Mouse (Mus musculus): ENCODE measurements at regions not wholly inside any gene's neighbourhood (a gene's known extent, or its start where the extent isn't known, plus 50 kb on each side); places are given as distances from the start of the nearest gene placed in this dataset.
A peak's percentile ranks its signal among the peaks of the same experiment; 100 is the strongest.

- peaks cover 18% of the 10 kb centered on the region for H3K4me1 ChIP-seq (ENCODE audit: control insufficient read depth, insufficient read depth, low read length)
- H3K27me3 ChIP-seq (ENCODE audit: control insufficient read depth, insufficient read depth, low read length): no peaks in the 10 kb centered on the region
- WGBS: 27% methylated on average over 12 of the region's 12 CpGs
- H3K9me3 ChIP-seq (replicated peaks; ENCODE audit: control insufficient read depth, low read length): no peaks in the 10 kb centered on the region
- peak overlapping the region; percentile 89 for H3K27ac ChIP-seq (ENCODE audit: low read length)
- H3K9ac ChIP-seq (ENCODE audit: low read length): peak overlapping the region; percentile 57
- no peak overlapping the region for H3K4me3 ChIP-seq (replicated peaks; ENCODE audit: low read length)
- no peaks in the 10 kb centered on the region for H3K36me3 ChIP-seq (ENCODE audit: control insufficient read depth, insufficient read depth, low read length)
- peak overlapping the region; percentile 25; the same call in 1 of the 2 replicates for H3K4me2 ChIP-seq (ENCODE audit: low read depth, low read length)
- ATAC-seq (ENCODE audit: insufficient read depth, low FRiP score): no peak
Measured at GRCm38 (mm10) chr12:70544326-70544725, 91.4 kb downstream of the Tmx1 start.

DNA sequence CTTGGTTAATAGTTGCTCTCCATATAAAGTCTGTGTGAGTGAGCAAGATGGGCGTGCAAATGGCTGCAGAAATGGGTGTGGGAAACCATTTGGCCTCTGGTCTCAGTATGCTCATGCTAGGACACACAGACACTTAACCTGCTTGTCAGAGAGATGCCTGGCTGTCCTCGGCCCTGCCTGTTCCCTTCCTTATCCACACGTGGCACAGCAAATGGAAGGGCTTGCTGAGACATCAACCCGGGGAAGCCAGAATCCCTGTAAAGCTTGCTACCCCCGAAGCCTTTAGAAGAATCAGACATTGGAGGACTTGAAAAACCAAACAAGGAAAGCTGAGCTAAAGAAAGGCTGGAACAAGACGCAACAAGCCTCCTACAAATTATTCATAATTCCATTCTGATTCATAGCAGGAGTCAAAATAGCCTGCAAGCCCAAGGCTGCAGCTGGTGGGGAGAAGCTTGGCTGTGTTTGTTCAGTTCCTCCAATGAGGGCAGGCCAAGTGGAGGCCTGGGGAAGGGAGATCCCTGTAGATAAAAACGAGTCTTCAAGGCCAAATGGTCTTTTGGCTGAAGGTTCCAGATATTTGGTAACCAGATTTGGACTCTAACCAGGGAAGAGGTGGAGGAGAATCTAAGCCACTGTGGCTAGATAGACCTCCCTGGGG is 92.1 kb downstream of the Tmx1 start:
- H3K4me2 ChIP-seq (ENCODE audit: low read depth, low read length): no peak overlapping the region
- H3K4me3 ChIP-seq (replicated peaks; ENCODE audit: low read length): no peak overlapping the region
- peaks cover 18% of the 10 kb centered on the region for H3K4me1 ChIP-seq (ENCODE audit: control insufficient read depth, insufficient read depth, low read length)
- H3K9ac ChIP-seq (ENCODE audit: low read length): no peak overlapping the region
- no peaks in the 10 kb centered on the region for H3K27me3 ChIP-seq (ENCODE audit: control insufficient read depth, insufficient read depth, low read length)
- peak; percentile 45; the same call in 1 of the 2 replicates for ATAC-seq (ENCODE audit: insufficient read depth, low FRiP score)
- no peaks in the 10 kb centered on the region for H3K36me3 ChIP-seq (ENCODE audit: control insufficient read depth, insufficient read depth, low read length)
- no peaks in the 10 kb centered on the region for H3K9me3 ChIP-seq (replicated peaks; ENCODE audit: control insufficient read depth, low read length)
- 43% methylated on average over 7 of the region's 7 CpGs for WGBS
- H3K27ac ChIP-seq (ENCODE audit: low read length): peak overlapping the region; percentile 89

- no peaks in the 10 kb centered on the region for H3K27me3 ChIP-seq (ENCODE audit: control insufficient read depth, insufficient read depth, low read length)
- H3K27ac ChIP-seq (ENCODE audit: low read length): no peak overlapping the region
- peaks cover 18% of the 10 kb centered on the region for H3K4me1 ChIP-seq (ENCODE audit: control insufficient read depth, insufficient read depth, low read length)
- H3K4me3 ChIP-seq (replicated peaks; ENCODE audit: low read length): no peak overlapping the region
- no peak overlapping the region for H3K9ac ChIP-seq (ENCODE audit: low read length)
- H3K4me2 ChIP-seq (ENCODE audit: low read depth, low read length): no peak overlapping the region
- H3K36me3 ChIP-seq (ENCODE audit: control insufficient read depth, insufficient read depth, low read length): no peaks in the 10 kb centered on the region
- no peak for ATAC-seq (ENCODE audit: insufficient read depth, low FRiP score)
- H3K9me3 ChIP-seq (replicated peaks; ENCODE audit: control insufficient read depth, low read length): no peaks in the 10 kb centered on the region
- 72% methylated on average over 6 of the region's 6 CpGs for WGBS
Measured at GRCm38 (mm10) chr12:70547199-70547598, 94.3 kb downstream of the Tmx1 start.

DNA sequence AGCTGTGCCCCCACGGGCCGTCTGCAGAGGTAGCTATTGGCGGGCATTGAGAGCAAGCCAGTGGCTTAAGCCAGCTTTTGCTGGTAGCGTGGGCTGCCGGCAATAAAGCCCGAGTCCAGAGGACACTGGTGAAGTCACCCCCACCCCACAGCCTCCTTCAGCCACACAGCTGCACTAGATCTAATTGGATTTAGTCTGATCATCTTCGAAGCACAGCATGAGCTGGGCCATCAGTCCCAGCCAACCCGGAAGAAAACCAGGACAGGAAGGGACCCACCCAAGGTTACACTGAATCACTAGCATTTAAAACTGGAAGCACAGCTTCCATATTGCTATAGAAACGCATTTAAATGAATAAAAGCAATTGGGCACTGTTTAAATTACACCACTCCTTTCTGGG is 96.4 kb downstream of the Tmx1 start:
- WGBS: 71% methylated on average over 9 of the region's 9 CpGs
- ATAC-seq (ENCODE audit: insufficient read depth, low FRiP score): no peak
- H3K27ac ChIP-seq (ENCODE audit: low read length): peak overlapping the region; percentile 79

GRCm38 (mm10) chr12:70553866-70554265 is 101.0 kb downstream of the Tmx1 start:
- 79% methylated on average over 6 of the region's 6 CpGs for WGBS
- Histone ChIP-seq H3K4me3 (replicated peaks; ENCODE audit: low read length) (no peak overlapping the region), H3K4me2 (ENCODE audit: low read depth, low read length) (no peak overlapping the region), H3K9me3 (replicated peaks; ENCODE audit: control insufficient read depth, low read length) (no peaks in the 10 kb centered on the region), H3K36me3 (ENCODE audit: control insufficient read depth, insufficient read depth, low read length) (no peaks in the 10 kb centered on the region), H3K27ac (ENCODE audit: low read length) (peak overlapping the region; percentile 26; the same call in 1 of the 2 replicates), H3K4me1 (ENCODE audit: control insufficient read depth, insufficient read depth, low read length) (peaks cover 16% of the 10 kb centered on the region; the same call in 1 of the 2 replicates), H3K27me3 (ENCODE audit: control insufficient read depth, insufficient read depth, low read length) (no peaks in the 10 kb centered on the region), H3K9ac (ENCODE audit: low read length) (no peak overlapping the region)
- no peak for ATAC-seq (ENCODE audit: insufficient read depth, low FRiP score)

More for the DNA sequence above, 96.4 kb downstream of the Tmx1 start:
- H3K9me3 ChIP-seq (replicated peaks; ENCODE audit: control insufficient read depth, low read length): no peaks in the 10 kb centered on the region
- H3K4me1 ChIP-seq (ENCODE audit: control insufficient read depth, insufficient read depth, low read length): peaks cover 13% of the 10 kb centered on the region
- H3K4me2 ChIP-seq (ENCODE audit: low read depth, low read length): no peak overlapping the region
- no peaks in the 10 kb centered on the region for H3K27me3 ChIP-seq (ENCODE audit: control insufficient read depth, insufficient read depth, low read length)
- no peak overlapping the region for H3K4me3 ChIP-seq (replicated peaks; ENCODE audit: low read length)
- no peaks in the 10 kb centered on the region for H3K36me3 ChIP-seq (ENCODE audit: control insufficient read depth, insufficient read depth, low read length)
- no peak overlapping the region for H3K9ac ChIP-seq (ENCODE audit: low read length)

DNA sequence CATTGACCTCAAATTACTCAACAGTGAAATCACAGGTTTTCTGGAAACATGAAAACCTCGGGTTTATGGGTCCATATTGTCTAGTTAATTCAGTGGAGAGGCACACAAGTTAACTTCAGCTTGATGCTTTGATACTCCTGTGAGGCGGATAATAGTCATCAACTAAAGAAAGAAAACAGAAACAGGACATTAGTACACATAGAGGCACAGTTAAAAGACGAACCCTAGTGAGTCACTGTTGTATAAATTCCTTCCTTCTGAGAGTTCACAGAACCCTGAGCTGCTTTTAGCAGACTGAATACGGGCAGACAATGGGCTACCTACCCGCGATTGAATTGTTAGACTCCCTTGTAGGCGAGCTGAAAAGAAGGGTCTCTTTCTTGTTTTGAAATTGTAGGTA is 101.7 kb downstream of the Tmx1 start:
- Histone ChIP-seq H3K9me3 (replicated peaks; ENCODE audit: control insufficient read depth, low read length) (no peaks in the 10 kb centered on the region), H3K27me3 (ENCODE audit: control insufficient read depth, insufficient read depth, low read length) (no peaks in the 10 kb centered on the region), H3K36me3 (ENCODE audit: control insufficient read depth, insufficient read depth, low read length) (no peaks in the 10 kb centered on the region), H3K27ac (ENCODE audit: low read length) (peak overlapping the region; percentile 77), H3K4me1 (ENCODE audit: control insufficient read depth, insufficient read depth, low read length) (peaks cover 12% of the 10 kb centered on the region; the same call in 1 of the 2 replicates), H3K9ac (ENCODE audit: low read length) (no peak overlapping the region), H3K4me2 (ENCODE audit: low read depth, low read length) (no peak overlapping the region), H3K4me3 (replicated peaks; ENCODE audit: low read length) (no peak overlapping the region)
- WGBS: 59% methylated on average over 7 of the region's 7 CpGs
- no peak for ATAC-seq (ENCODE audit: insufficient read depth, low FRiP score)

GRCm38 (mm10) chr12:70555723-70556122 is 102.8 kb downstream of the Tmx1 start:
- Histone ChIP-seq H3K9ac (ENCODE audit: low read length) (no peak overlapping the region), H3K27ac (ENCODE audit: low read length) (no peak overlapping the region), H3K9me3 (replicated peaks; ENCODE audit: control insufficient read depth, low read length) (no peaks in the 10 kb centered on the region), H3K4me3 (replicated peaks; ENCODE audit: low read length) (no peak overlapping the region), H3K27me3 (ENCODE audit: control insufficient read depth, insufficient read depth, low read length) (no peaks in the 10 kb centered on the region), H3K36me3 (ENCODE audit: control insufficient read depth, insufficient read depth, low read length) (no peaks in the 10 kb centered on the region), H3K4me1 (ENCODE audit: control insufficient read depth, insufficient read depth, low read length) (peaks cover 12% of the 10 kb centered on the region; the same call in 1 of the 2 replicates), H3K4me2 (ENCODE audit: low read depth, low read length) (no peak overlapping the region)
- WGBS: 43% methylated on average over 3 of the region's 3 CpGs
- ATAC-seq (ENCODE audit: insufficient read depth, low FRiP score): peak; percentile 29; the same call in 1 of the 2 replicates

DNA sequence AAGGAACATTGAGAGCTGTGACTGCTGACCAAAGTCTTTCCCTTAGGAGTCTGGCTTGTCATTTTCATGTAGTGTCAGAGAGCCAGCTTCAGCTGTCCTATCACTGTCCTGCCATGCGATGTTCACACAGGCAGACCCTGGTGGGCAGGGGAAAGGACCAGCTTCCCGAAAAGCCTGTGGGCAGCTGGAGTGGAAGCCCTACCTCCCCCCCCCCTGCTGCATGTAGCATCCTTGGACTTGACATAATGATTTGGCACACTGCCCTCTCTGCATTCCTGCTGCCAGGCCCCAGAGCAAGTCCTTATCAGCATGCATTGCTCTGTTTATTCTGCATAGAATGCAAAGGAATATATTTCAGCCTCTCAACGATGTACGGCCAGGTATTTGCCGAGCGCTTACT is 103.9 kb downstream of the Tmx1 start:
- WGBS: 59% methylated on average over 6 of the region's 6 CpGs
- Histone ChIP-seq H3K4me3 (replicated peaks; ENCODE audit: low read length) (no peak overlapping the region), H3K27ac (ENCODE audit: low read length) (no peak overlapping the region), H3K27me3 (ENCODE audit: control insufficient read depth, insufficient read depth, low read length) (no peaks in the 10 kb centered on the region), H3K4me1 (ENCODE audit: control insufficient read depth, insufficient read depth, low read length) (peaks cover 12% of the 10 kb centered on the region; the same call in 1 of the 2 replicates), H3K9ac (ENCODE audit: low read length) (no peak overlapping the region), H3K36me3 (ENCODE audit: control insufficient read depth, insufficient read depth, low read length) (no peaks in the 10 kb centered on the region), H3K9me3 (replicated peaks; ENCODE audit: control insufficient read depth, low read length) (no peaks in the 10 kb centered on the region), H3K4me2 (ENCODE audit: low read depth, low read length) (no peak overlapping the region)
- ATAC-seq (ENCODE audit: insufficient read depth, low FRiP score): no peak

- Histone ChIP-seq H3K4me2 (ENCODE audit: low read depth, low read length) (no peak overlapping the region), H3K36me3 (ENCODE audit: control insufficient read depth, insufficient read depth, low read length) (no peaks in the 10 kb centered on the region), H3K4me1 (ENCODE audit: control insufficient read depth, insufficient read depth, low read length) (no peaks in the 10 kb centered on the region), H3K27me3 (ENCODE audit: control insufficient read depth, insufficient read depth, low read length) (no peaks in the 10 kb centered on the region), H3K9me3 (replicated peaks; ENCODE audit: control insufficient read depth, low read length) (no peaks in the 10 kb centered on the region), H3K27ac (ENCODE audit: low read length) (no peak overlapping the region), H3K4me3 (replicated peaks; ENCODE audit: low read length) (no peak overlapping the region), H3K9ac (ENCODE audit: low read length) (no peak overlapping the region)
- ATAC-seq (ENCODE audit: insufficient read depth, low FRiP score): no peak
- 75% methylated on average over 4 of the region's 4 CpGs for WGBS
Measured at GRCm38 (mm10) chr12:70563446-70563845, 110.6 kb downstream of the Tmx1 start.

Measured in stomach, embryonic 16.5 days (tissue).